Mouse (Mus musculus): ENCODE results near the gene Slc16a8. TPM values are rescaled to one million over a fixed set of nuclear protein-coding genes. Genes with fewer than 3 reads are reported as not detected.

Slc16a8 gene
- polyA plus RNA-seq, 1 experiment = not detected

- no peak for TF ChIP-seq POLR2A (IDR thresholded peaks at IDR 0.05; ENCODE audit: insufficient read depth, low read depth, low read length)
- TF ChIP-seq CTCF (IDR thresholded peaks at IDR 0.05; ENCODE audit: insufficient read depth, low read depth, low read length) = peak; percentile 75; the same call in 1 of the 2 replicates
- peak overlapping the region; percentile 31 for H3K4me3 ChIP-seq (ENCODE audit: insufficient read depth, low read depth, low read length)
- no peak overlapping the region for H3K27ac ChIP-seq (ENCODE audit: insufficient read depth, low read depth, low read length)
- peaks cover 13% of the 10 kb centered on the region for H3K4me1 ChIP-seq (ENCODE audit: control insufficient read depth, insufficient read depth, low read length)
- 14% methylated on average over 17 of the region's 17 CpGs for WGBS
These were observed 16.7 kb upstream of the Slc16a8 start for GRCm38 (mm10) chr15:79271124-79271746.

GRCm38 (mm10) chr15:79270317-79271123 is 16.0 kb upstream of the Slc16a8 start:
- Histone ChIP-seq H3K4me1 (ENCODE audit: control insufficient read depth, insufficient read depth, low read length) (peaks cover 13% of the 10 kb centered on the region), H3K27ac (ENCODE audit: insufficient read depth, low read depth, low read length) (no peak overlapping the region), H3K4me3 (ENCODE audit: insufficient read depth, low read depth, low read length) (peak overlapping the region; percentile 31)
- WGBS = 2% methylated on average over 33 of the region's 33 CpGs
- TF ChIP-seq CTCF (IDR thresholded peaks at IDR 0.05; ENCODE audit: insufficient read depth, low read depth, low read length) (no peak), POLR2A (IDR thresholded peaks at IDR 0.05; ENCODE audit: insufficient read depth, low read depth, low read length) (0 out of 2 replicates have a peak, but pooled peaks have one; percentile 8)

GRCm38 (mm10) chr15:79268521-79268920 is 14.0 kb upstream of the Slc16a8 start:
- H3K27ac ChIP-seq (ENCODE audit: insufficient read depth, low read depth, low read length) = no peak overlapping the region
- no peak for TF ChIP-seq CTCF (IDR thresholded peaks at IDR 0.05; ENCODE audit: insufficient read depth, low read depth, low read length)
- TF ChIP-seq POLR2A (IDR thresholded peaks at IDR 0.05; ENCODE audit: insufficient read depth, low read depth, low read length) = no peak
- H3K4me3 ChIP-seq (ENCODE audit: insufficient read depth, low read depth, low read length) = no peak overlapping the region
- 31% methylated on average over 1 of the region's 1 CpGs for WGBS
- peaks cover 13% of the 10 kb centered on the region for H3K4me1 ChIP-seq (ENCODE audit: control insufficient read depth, insufficient read depth, low read length)

GRCm38 (mm10) chr15:79265384-79265783 is 10.8 kb upstream of the Slc16a8 start:
- no peak overlapping the region for H3K27ac ChIP-seq (ENCODE audit: insufficient read depth, low read depth, low read length)
- H3K4me3 ChIP-seq (ENCODE audit: insufficient read depth, low read depth, low read length) = no peak overlapping the region
- 83% methylated on average over 4 of the region's 4 CpGs for WGBS
- TF ChIP-seq CTCF (IDR thresholded peaks at IDR 0.05; ENCODE audit: insufficient read depth, low read depth, low read length) (no peak), POLR2A (IDR thresholded peaks at IDR 0.05; ENCODE audit: insufficient read depth, low read depth, low read length) (no peak)
- peaks cover 22% of the 10 kb centered on the region for H3K4me1 ChIP-seq (ENCODE audit: control insufficient read depth, insufficient read depth, low read length)

GRCm38 (mm10) chr15:79263726-79264125 is 9.2 kb upstream of the Slc16a8 start:
- TF ChIP-seq CTCF (IDR thresholded peaks at IDR 0.05; ENCODE audit: insufficient read depth, low read depth, low read length) (no peak), POLR2A (IDR thresholded peaks at IDR 0.05; ENCODE audit: insufficient read depth, low read depth, low read length) (no peak)
- 93% methylated on average over 6 of the region's 6 CpGs for WGBS
- no peak overlapping the region for H3K27ac ChIP-seq (ENCODE audit: insufficient read depth, low read depth, low read length)
- no peak overlapping the region for H3K4me3 ChIP-seq (ENCODE audit: insufficient read depth, low read depth, low read length)
- peaks cover 22% of the 10 kb centered on the region for H3K4me1 ChIP-seq (ENCODE audit: control insufficient read depth, insufficient read depth, low read length)

- Histone ChIP-seq H3K27ac (ENCODE audit: insufficient read depth, low read depth, low read length) (no peak overlapping the region; the same call in 1 of the 2 replicates), H3K4me1 (ENCODE audit: control insufficient read depth, insufficient read depth, low read length) (peaks cover 22% of the 10 kb centered on the region), H3K4me3 (ENCODE audit: insufficient read depth, low read depth, low read length) (no peak overlapping the region)
- TF ChIP-seq POLR2A (IDR thresholded peaks at IDR 0.05; ENCODE audit: insufficient read depth, low read depth, low read length) (no peak), CTCF (IDR thresholded peaks at IDR 0.05; ENCODE audit: insufficient read depth, low read depth, low read length) (no peak)
- WGBS = 92% methylated on average over 3 of the region's 3 CpGs
These were observed 8.3 kb upstream of the Slc16a8 start for GRCm38 (mm10) chr15:79262786-79263309.

- no peak overlapping the region for H3K27ac ChIP-seq (ENCODE audit: insufficient read depth, low read depth, low read length)
- H3K4me1 ChIP-seq (ENCODE audit: control insufficient read depth, insufficient read depth, low read length) = peaks cover 22% of the 10 kb centered on the region
- WGBS = 19% methylated on average over 13 of the region's 13 CpGs
- TF ChIP-seq POLR2A (IDR thresholded peaks at IDR 0.05; ENCODE audit: insufficient read depth, low read depth, low read length) = no peak
- TF ChIP-seq CTCF (IDR thresholded peaks at IDR 0.05; ENCODE audit: insufficient read depth, low read depth, low read length) = peak; percentile 45; the same call in 1 of the 2 replicates
- H3K4me3 ChIP-seq (ENCODE audit: insufficient read depth, low read depth, low read length) = no peak overlapping the region
These were observed 7.8 kb upstream of the Slc16a8 start for GRCm38 (mm10) chr15:79262375-79262774.

GRCm38 (mm10) chr15:79261757-79262156 is 7.2 kb upstream of the Slc16a8 start:
- Histone ChIP-seq H3K27ac (ENCODE audit: insufficient read depth, low read depth, low read length) (no peak overlapping the region), H3K4me1 (ENCODE audit: control insufficient read depth, insufficient read depth, low read length) (peaks cover 22% of the 10 kb centered on the region), H3K4me3 (ENCODE audit: insufficient read depth, low read depth, low read length) (peak overlapping the region; percentile 88)
- under 1% methylated on average over 24 of the region's 28 CpGs for WGBS
- TF ChIP-seq POLR2A (IDR thresholded peaks at IDR 0.05; ENCODE audit: insufficient read depth, low read depth, low read length) (no peak), CTCF (IDR thresholded peaks at IDR 0.05; ENCODE audit: insufficient read depth, low read depth, low read length) (no peak)

Measured in olfactory bulb, adult 2 months (tissue).